Mouse (Mus musculus): Measurements from ENCODE around the gene Cd300ld5. TPM values are rescaled to one million over a fixed set of nuclear protein-coding genes. Genes with fewer than 3 reads are reported as not detected.
"Not testable (repeated sequence)": the region's sequence is repeated elsewhere in the genome, so short reads cannot be mapped to it uniquely, and the experiment has no call there.

Gene Cd300ld5
- total and polyA plus RNA-seq, 2 experiments from 2014 or later = 0.82 TPM; not detected in 1

- Histone ChIP-seq H3K27me3 (ENCODE audit: insufficient read depth, low read length) (no peaks in the 10 kb centered on the region), H3K4me3 (ENCODE audit: low read depth, low read length) (no peak overlapping the region), H3K36me3 (ENCODE audit: insufficient read depth, low read length) (no peaks in the 10 kb centered on the region), H3K9ac (replicated peaks; ENCODE audit: low read length, poor library complexity, severe bottlenecking) (no peak overlapping the region), H3K4me1 (ENCODE audit: insufficient read depth, low read length) (no peaks in the 10 kb centered on the region), H3K27ac (ENCODE audit: low read depth, low read length) (no peak overlapping the region), H3K9me3 (ENCODE audit: low read length) (no peaks in the 10 kb centered on the region), H3K4me2 (ENCODE audit: low read depth, low read length, poor library complexity, severe bottlenecking) (no peak overlapping the region)
- no peak for TF ChIP-seq CTCF (IDR thresholded peaks at IDR 0.05)
- ATAC-seq (ENCODE audit: low FRiP score) (no peak), DNase-seq (ENCODE audit: low spot score) (no peak)
- 79% methylated on average over 4 of the region's 4 CpGs for WGBS
Measured at GRCm38 (mm10) chr11:115058701-115059100, 21.1 kb upstream of the Cd300ld5 start.

- DNase-seq (ENCODE audit: low spot score) (no peak), ATAC-seq (ENCODE audit: low FRiP score) (no peak)
- Histone ChIP-seq H3K4me3 (ENCODE audit: low read depth, low read length) (no peak overlapping the region), H3K36me3 (ENCODE audit: insufficient read depth, low read length) (no peaks in the 10 kb centered on the region), H3K27me3 (ENCODE audit: insufficient read depth, low read length) (no peaks in the 10 kb centered on the region), H3K27ac (ENCODE audit: low read depth, low read length) (no peak overlapping the region), H3K9me3 (ENCODE audit: low read length) (no peaks in the 10 kb centered on the region), H3K4me2 (ENCODE audit: low read depth, low read length, poor library complexity, severe bottlenecking) (no peak overlapping the region), H3K9ac (replicated peaks; ENCODE audit: low read length, poor library complexity, severe bottlenecking) (no peak overlapping the region), H3K4me1 (ENCODE audit: insufficient read depth, low read length) (no peaks in the 10 kb centered on the region)
- TF ChIP-seq CTCF (IDR thresholded peaks at IDR 0.05) = no peak
Measured at GRCm38 (mm10) chr11:115054537-115054936, 17.0 kb upstream of the Cd300ld5 start.

GRCm38 (mm10) chr11:115052991-115053390, 15.4 kb upstream of the Cd300ld5 start:
- H3K9me3 ChIP-seq (ENCODE audit: low read length) = no peaks in the 10 kb centered on the region
- H3K36me3 ChIP-seq (ENCODE audit: insufficient read depth, low read length) = no peaks in the 10 kb centered on the region
- H3K4me3 ChIP-seq (ENCODE audit: low read depth, low read length) = no peak overlapping the region
- H3K4me2 ChIP-seq (ENCODE audit: low read depth, low read length, poor library complexity, severe bottlenecking) = no peak overlapping the region
- no peaks in the 10 kb centered on the region for H3K4me1 ChIP-seq (ENCODE audit: insufficient read depth, low read length)
- H3K9ac ChIP-seq (replicated peaks; ENCODE audit: low read length, poor library complexity, severe bottlenecking) = no peak overlapping the region
- 78% methylated on average over 1 of the region's 1 CpGs for WGBS
- no peaks in the 10 kb centered on the region for H3K27me3 ChIP-seq (ENCODE audit: insufficient read depth, low read length)
- no peak for TF ChIP-seq CTCF (IDR thresholded peaks at IDR 0.05)
- H3K27ac ChIP-seq (ENCODE audit: low read depth, low read length) = no peak overlapping the region
- ATAC-seq (ENCODE audit: low FRiP score) (no peak), DNase-seq (ENCODE audit: low spot score) (no peak)

- no peaks in the 10 kb centered on the region for H3K9me3 ChIP-seq (ENCODE audit: low read length)
- H3K4me1 ChIP-seq (ENCODE audit: insufficient read depth, low read length) = no peaks in the 10 kb centered on the region
- no peak overlapping the region for H3K27ac ChIP-seq (ENCODE audit: low read depth, low read length)
- 6% methylated on average over 9 of the region's 9 CpGs for WGBS
- no peak overlapping the region for H3K4me3 ChIP-seq (ENCODE audit: low read depth, low read length)
- no peaks in the 10 kb centered on the region for H3K27me3 ChIP-seq (ENCODE audit: insufficient read depth, low read length)
- peak; percentile 37 for DNase-seq (ENCODE audit: low spot score)
- H3K4me2 ChIP-seq (ENCODE audit: low read depth, low read length, poor library complexity, severe bottlenecking) = no peak overlapping the region
- H3K36me3 ChIP-seq (ENCODE audit: insufficient read depth, low read length) = no peaks in the 10 kb centered on the region
- no peak for TF ChIP-seq CTCF (IDR thresholded peaks at IDR 0.05)
- no peak overlapping the region for H3K9ac ChIP-seq (replicated peaks; ENCODE audit: low read length, poor library complexity, severe bottlenecking)
- no peak for ATAC-seq (ENCODE audit: low FRiP score)
Measured at GRCm38 (mm10) chr11:115052206-115052605, 14.6 kb upstream of the Cd300ld5 start.

- Histone ChIP-seq H3K4me2 (ENCODE audit: low read depth, low read length, poor library complexity, severe bottlenecking) (no peak overlapping the region), H3K4me1 (ENCODE audit: insufficient read depth, low read length) (no peaks in the 10 kb centered on the region), H3K9ac (replicated peaks; ENCODE audit: low read length, poor library complexity, severe bottlenecking) (no peak overlapping the region), H3K36me3 (ENCODE audit: insufficient read depth, low read length) (no peaks in the 10 kb centered on the region), H3K4me3 (ENCODE audit: low read depth, low read length) (no peak overlapping the region), H3K27ac (ENCODE audit: low read depth, low read length) (no peak overlapping the region), H3K9me3 (ENCODE audit: low read length) (no peaks in the 10 kb centered on the region), H3K27me3 (ENCODE audit: insufficient read depth, low read length) (no peaks in the 10 kb centered on the region)
- WGBS = 44% methylated on average over 3 of the region's 3 CpGs
- ATAC-seq (ENCODE audit: low FRiP score) (no peak), DNase-seq (ENCODE audit: low spot score) (peak; percentile 28)
- TF ChIP-seq CTCF (IDR thresholded peaks at IDR 0.05) = peak; percentile 53
Measured at GRCm38 (mm10) chr11:115049282-115049895, 11.8 kb upstream of the Cd300ld5 start.

GRCm38 (mm10) chr11:115048259-115048658, 10.7 kb upstream of the Cd300ld5 start, which contains the start of gene Cd300ld3:
Gene Cd300ld3 (minus strand): TSS chr11:115048409.
- 69% methylated on average over 2 of the region's 2 CpGs for WGBS
- ATAC-seq (ENCODE audit: low FRiP score) = no peak

GRCm38 (mm10) chr11:115026912-115027311, 10.7 kb downstream of the Cd300ld5 start, which contains the start of gene Cd300ld4:
Gene Cd300ld4 (minus strand): TSS chr11:115027012.
- H3K9ac ChIP-seq (replicated peaks; ENCODE audit: low read length, poor library complexity, severe bottlenecking); H3K4me2 ChIP-seq (ENCODE audit: low read depth, low read length, poor library complexity, severe bottlenecking); H3K27me3 ChIP-seq (ENCODE audit: insufficient read depth, low read length); DNase-seq (ENCODE audit: low spot score); H3K36me3 ChIP-seq (ENCODE audit: insufficient read depth, low read length); H3K9me3 ChIP-seq (ENCODE audit: low read length); H3K4me1 ChIP-seq (ENCODE audit: insufficient read depth, low read length); H3K27ac ChIP-seq (ENCODE audit: low read depth, low read length); ATAC-seq (ENCODE audit: low FRiP score); H3K4me3 ChIP-seq (ENCODE audit: low read depth, low read length): not testable (repeated sequence)
- WGBS = no CpG with 5 or more reads among the region's 6 CpGs

More at GRCm38 (mm10) chr11:115048259-115048658, 10.7 kb upstream of the Cd300ld5 start, which contains the start of gene Cd300ld3:
- no peak within 1 kb of the TSS for H3K4me3 ChIP-seq (ENCODE audit: low read depth, low read length)
- H3K36me3 ChIP-seq (ENCODE audit: insufficient read depth, low read length) = no peaks in the 10 kb centered on the region
- no peak within 1 kb of the TSS for H3K27ac ChIP-seq (ENCODE audit: low read depth, low read length)
- no peak within 1 kb of the TSS for H3K9ac ChIP-seq (replicated peaks; ENCODE audit: low read length, poor library complexity, severe bottlenecking)
- no peaks in the 10 kb centered on the region for H3K4me1 ChIP-seq (ENCODE audit: insufficient read depth, low read length)
- no peaks in the 10 kb centered on the region for H3K9me3 ChIP-seq (ENCODE audit: low read length)
- no peak for DNase-seq (ENCODE audit: low spot score)
- TF ChIP-seq CTCF (IDR thresholded peaks at IDR 0.05) = no peak
- no peaks in the 10 kb centered on the region for H3K27me3 ChIP-seq (ENCODE audit: insufficient read depth, low read length)
- H3K4me2 ChIP-seq (ENCODE audit: low read depth, low read length, poor library complexity, severe bottlenecking) = no peak within 1 kb of the TSS

- WGBS = no CpG with 5 or more reads among the region's 7 CpGs
- H3K4me3 ChIP-seq (ENCODE audit: low read depth, low read length); H3K27ac ChIP-seq (ENCODE audit: low read depth, low read length); H3K9ac ChIP-seq (replicated peaks; ENCODE audit: low read length, poor library complexity, severe bottlenecking); H3K27me3 ChIP-seq (ENCODE audit: insufficient read depth, low read length); H3K4me1 ChIP-seq (ENCODE audit: insufficient read depth, low read length); H3K4me2 ChIP-seq (ENCODE audit: low read depth, low read length, poor library complexity, severe bottlenecking); DNase-seq (ENCODE audit: low spot score); H3K9me3 ChIP-seq (ENCODE audit: low read length); ATAC-seq (ENCODE audit: low FRiP score); H3K36me3 ChIP-seq (ENCODE audit: insufficient read depth, low read length): not testable (repeated sequence)
Measured at GRCm38 (mm10) chr11:115016093-115016492, 21.5 kb downstream of the Cd300ld5 start, which contains the start of gene Cd300ld2. Gene Cd300ld2 (minus strand): TSS chr11:115016193.

All from midbrain, postnatal 0 days (tissue).